Mouse (Mus musculus): ENCODE data around the gene Kcnip2. TPM values are rescaled to one million over a fixed set of nuclear protein-coding genes. Genes with fewer than 3 reads are reported as not detected.
A peak's percentile ranks its signal among the peaks of the same experiment; 100 is the strongest.

The Kcnip2 gene
- total RNA-seq, 2 experiments from 2014 or later: 0.24 to 0.30 TPM

GRCm38 (mm10) chr19:45781676-45782075 lies 34.2 kb downstream of the Kcnip2 start:
- no peak for DNase-seq

DNA sequence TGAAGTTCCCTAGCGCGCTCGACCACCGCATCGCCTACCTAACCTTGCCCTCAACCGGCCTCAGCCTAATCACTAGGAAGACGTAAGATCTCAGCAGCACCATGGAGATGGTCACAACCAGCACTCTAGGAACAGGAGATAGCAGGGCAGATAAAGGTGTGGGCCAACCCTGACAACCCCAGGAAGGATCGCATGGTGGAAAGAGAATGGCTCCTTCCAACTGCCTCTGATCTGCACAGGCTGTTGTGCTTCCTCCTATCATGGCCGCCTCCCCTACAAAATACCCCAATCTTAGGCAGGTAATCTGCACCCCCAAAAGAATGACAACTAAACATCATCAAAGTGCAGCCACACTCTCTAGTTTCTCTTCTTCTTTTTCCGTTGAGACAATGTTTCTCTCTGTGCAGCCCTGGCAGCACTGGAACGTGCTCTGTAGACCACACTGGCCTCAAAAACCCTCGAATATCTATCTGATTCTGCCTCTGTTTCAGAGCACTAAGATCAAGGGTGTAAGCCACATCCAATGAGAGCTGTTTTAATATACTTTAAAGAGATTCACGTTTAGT lies 35.4 kb downstream of the Kcnip2 start:
- no peak for DNase-seq

GRCm38 (mm10) chr19:45775486-45775885 lies 40.4 kb downstream of the Kcnip2 start:
- no peak for DNase-seq

GRCm38 (mm10) chr19:45771501-45771900 lies 44.4 kb downstream of the Kcnip2 start:
- DNase-seq: no peak

DNA sequence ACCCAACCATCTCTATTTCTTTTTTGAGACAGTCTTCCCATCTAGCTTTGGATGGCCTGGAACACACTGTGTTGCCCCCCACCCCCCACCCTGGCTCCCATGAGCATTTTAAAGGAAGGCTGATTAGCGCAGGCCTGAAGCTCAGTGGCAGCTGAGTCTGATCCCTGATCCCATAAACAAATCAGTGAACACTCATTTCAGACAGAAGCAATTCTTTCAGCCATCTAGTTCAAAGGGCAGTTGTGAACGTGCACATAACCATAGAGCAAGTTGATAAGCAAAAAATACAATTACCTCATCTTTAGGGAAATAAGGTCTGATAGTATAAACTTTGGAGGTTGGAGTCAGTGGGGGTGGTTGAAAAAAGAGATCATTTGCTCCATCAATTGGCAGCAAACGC lies 55.1 kb downstream of the Kcnip2 start:
- DNase-seq: no peak

GRCm38 (mm10) chr19:45758671-45759070 lies 57.2 kb downstream of the Kcnip2 start:
- no peak for DNase-seq

DNA sequence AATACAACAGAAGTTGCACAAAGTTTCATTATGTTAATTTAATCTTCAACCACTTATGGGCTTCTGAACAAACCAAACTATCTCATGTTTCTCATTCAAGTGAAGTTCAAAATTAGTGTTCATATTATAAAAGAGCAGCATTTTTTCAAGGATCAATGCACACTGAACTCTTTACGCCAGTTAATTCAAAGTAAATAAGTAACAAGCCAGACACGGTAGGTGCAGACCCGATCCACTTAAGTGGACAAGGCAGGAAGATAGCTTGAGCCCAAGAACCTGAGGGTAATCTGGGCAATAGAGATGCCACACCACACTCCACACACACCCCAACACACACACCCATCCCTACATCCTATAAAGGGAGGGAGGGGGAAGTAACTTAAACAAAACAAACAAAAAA lies 62.3 kb downstream of the Kcnip2 start:
- no peak for DNase-seq

GRCm38 (mm10) chr19:45751881-45752280 lies 64.0 kb downstream of the Kcnip2 start:
- no peak for DNase-seq

DNA sequence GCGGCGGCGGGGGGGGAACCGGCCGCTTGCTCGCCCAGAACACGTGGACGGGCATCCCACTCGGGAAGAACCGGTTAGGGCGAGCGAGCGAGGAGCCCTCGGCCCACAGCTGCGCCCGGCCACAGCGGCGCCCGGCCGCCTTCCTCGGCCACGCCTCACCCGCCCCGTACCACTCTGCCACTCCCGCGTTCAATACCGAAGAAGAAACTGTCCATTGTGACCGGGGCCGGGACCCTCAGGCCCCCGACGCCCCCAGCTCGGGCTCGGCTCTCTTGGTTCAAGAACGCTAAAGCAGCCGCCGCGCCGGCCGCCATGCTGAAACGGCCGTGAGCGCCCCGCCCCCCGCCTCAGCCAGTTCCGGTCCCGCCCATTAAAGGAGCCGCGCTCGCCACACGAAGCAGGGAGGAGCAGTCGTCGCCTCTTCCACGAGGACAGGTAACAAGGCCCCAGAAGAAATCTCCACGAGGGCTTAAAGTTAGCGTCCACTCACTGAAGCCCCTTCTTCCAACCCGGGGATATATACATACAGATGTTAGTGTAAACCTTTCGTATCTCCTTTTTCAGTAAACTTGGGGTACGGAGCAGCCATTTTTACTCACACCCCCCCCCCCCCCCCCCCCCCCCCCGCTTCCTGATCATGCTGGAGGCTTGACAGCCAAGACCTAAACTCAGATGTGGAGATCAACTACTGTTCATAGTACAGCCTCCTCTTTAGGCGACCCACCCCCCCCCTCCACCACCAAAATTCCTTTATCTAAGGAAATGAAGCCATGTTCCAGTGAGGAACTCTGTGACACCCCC lies 66.4 kb downstream of the Kcnip2 start, which contains the start of gene Npm3:
Npm3 (minus strand) TSS at position 349 of the 801 bp plus-strand sequence.
- DNase-seq: peak; percentile 94

GRCm38 (mm10) chr19:45748691-45749242 lies 67.1 kb downstream of the Kcnip2 start:
- DNase-seq: peak; percentile 31

DNA sequence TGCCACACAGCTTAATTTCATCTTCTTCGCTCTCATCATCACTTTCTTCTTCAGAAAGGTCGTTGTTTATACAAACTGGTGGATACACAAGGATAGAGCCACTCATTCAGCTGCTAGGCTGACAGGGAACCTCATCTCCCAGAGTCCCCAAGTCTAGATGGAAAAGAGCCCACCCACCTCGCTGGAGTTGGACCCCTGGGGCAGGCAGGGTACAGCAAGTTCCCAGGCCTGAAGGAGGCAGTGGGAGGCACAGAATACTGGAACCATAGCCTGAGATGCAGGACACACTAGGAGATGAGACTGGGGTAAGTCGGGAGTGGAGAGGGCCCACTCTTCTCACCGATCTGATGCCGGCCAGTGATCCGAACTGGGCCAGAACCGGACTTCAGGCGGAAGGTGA lies 67.7 kb downstream of the Kcnip2 start:
- DNase-seq: no peak

DNA sequence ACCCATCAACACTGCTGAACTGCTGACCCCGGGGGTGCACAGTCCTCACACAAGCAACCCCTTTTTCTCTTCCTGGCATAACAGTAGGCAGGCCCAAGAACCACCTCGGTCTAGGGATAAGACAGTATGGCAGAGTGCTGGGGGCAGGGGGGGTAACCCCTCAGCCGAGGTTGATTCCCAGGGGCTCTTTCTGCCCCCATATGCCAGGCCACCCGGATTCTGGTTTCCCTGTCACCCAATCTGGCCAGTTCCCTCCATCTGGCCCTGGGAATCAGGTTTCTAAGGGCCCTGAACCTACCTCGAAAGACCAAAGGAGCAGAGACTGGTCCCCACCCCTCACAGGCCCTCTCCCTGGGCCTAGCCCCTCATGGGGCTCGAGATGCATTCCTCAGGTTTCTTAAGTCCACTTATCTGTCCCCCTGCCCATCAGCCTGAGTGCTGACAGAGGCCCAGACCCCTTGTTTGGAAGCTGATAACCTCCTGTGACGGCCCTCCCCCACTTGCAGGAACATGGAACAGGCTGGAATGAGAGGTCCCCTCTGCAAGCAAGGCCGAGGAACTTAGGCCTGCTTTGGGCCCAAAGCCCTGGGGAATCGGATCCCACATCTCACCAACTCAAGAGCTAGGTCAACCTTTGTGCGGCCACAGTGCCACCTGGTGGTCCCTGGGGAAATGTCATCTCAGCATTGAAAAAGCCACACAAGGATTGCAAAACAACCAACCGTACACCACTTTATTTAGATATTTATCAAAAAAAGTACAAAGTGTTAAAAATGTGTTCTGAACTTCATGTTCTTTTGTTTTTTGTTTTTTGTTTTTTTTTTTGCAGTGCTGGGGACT lies 68.6 kb downstream of the Kcnip2 start:
- peak; percentile 91 for DNase-seq

- DNase-seq: peak; percentile 82
Observed at GRCm38 (mm10) chr19:45746153-45747020, 69.5 kb downstream of the Kcnip2 start.

DNA sequence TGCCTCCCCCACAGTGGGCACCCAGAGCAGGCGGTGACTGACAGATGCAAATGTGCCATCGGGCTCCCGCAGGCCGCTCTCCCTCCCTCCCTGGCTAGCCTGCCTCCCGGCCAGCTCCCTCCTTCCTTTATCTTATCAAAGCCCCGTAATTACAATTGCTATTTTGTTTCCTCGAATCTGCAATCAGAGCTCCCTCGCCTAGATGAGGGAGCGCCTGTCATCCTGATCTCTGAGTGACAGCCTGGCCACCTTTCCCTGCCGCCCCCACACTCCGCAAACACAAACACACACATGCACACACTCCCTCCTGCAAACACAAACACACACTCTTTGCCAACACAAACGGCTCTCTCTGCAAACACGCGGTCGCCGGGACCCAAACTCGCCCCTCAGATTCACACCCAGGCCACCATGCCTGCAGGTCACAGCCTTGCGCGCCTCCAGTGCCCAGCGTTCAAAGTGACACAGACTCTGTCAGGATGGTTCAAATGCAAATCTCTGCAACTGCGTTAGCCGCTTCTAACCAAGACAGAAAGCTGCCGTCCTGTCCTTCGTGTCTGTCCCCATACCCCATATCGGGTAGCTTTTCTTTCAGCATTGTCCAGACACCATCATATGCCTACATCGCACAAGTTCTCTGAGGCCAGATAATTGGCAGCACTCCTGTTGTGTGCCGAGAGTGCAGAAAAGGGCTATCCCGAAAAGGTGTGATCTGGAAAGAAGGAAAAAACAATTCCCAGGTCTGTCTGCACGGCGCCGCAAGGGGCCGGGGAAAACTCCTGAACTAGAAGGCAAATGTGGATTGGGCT lies 70.3 kb downstream of the Kcnip2 start:
- DNase-seq: no peak

DNA sequence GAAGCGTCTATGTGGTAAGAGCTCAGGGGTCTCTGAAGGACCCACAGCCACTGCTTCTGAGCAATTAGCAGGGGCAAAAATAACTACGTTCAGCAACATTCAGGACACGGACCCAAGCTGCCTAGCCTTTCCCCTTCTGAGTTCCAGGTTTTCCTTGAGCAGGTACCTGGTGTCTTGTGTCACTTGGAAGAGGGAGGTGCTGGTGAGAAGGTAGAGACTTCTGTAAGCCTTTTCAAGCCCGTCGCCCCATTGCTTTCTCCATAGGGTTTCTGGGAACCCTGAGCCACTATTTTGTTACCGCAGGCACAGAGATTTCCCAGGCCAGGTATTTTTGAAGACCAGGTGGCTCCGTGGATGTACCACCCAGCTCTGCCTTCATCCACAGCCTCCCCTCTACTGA lies 72.2 kb downstream of the Kcnip2 start:
- no peak for DNase-seq

- DNase-seq: no peak
Observed at GRCm38 (mm10) chr19:45742984-45743575, 72.8 kb downstream of the Kcnip2 start.

GRCm38 (mm10) chr19:45742218-45742983 lies 73.5 kb downstream of the Kcnip2 start, which contains the start of gene Fgf8:
Gene Fgf8 (minus strand): TSS chr19:45742915.
- DNase-seq: peak; percentile 30
